Mouse (Mus musculus): ENCODE data around the gene Pde12. TPM values are rescaled to one million over a fixed set of nuclear protein-coding genes. Genes with fewer than 3 reads are reported as not detected.
A peak's percentile ranks its signal among the peaks of the same experiment; 100 is the strongest.

The Pde12 gene
- polyA plus RNA-seq, 1 experiment from 2014 or later: 10.5 TPM

DNA sequence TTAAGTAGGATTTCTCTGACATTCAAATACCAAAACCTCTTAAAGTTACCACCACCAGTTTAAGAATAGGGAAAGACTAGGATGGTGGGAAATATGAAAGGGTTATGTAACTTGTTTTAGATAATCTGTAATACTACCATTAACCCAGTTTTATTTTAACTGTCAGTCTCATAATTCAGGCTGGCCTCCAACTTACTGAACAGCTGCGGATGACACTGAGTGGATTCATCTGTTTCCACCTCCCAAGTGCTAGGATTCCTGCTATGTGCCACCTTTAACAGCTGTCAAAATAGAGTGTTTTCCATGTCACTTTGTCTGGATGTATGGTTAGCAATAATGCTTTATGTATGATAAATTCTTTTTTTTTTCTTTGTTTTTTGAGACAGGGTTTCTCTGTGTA, 9.4 kb downstream of the Pde12 start:
- Histone ChIP-seq H3K27ac (ENCODE audit: low read length) (no peak overlapping the region), H3K9me3 (ENCODE audit: control insufficient read depth, low read depth, low read length) (no peaks in the 10 kb centered on the region), H3K4me2 (replicated peaks; ENCODE audit: low read depth, low read length) (no peak overlapping the region), H3K4me3 (ENCODE audit: low read depth, low read length) (no peak overlapping the region), H3K27me3 (ENCODE audit: control insufficient read depth, insufficient read depth, low read length) (no peaks in the 10 kb centered on the region), H3K36me3 (ENCODE audit: control insufficient read depth, insufficient read depth, low read length) (peaks cover 32% of the 10 kb centered on the region), H3K4me1 (ENCODE audit: control insufficient read depth, insufficient read depth, low read length) (no peaks in the 10 kb centered on the region), H3K9ac (replicated peaks; ENCODE audit: low read depth, low read length) (no peak overlapping the region)
- no peak for ATAC-seq (ENCODE audit: insufficient number of reproducible peaks, insufficient read depth, low FRiP score, low read depth)
- 94% methylated on average over 1 of the region's 1 CpGs for WGBS

DNA sequence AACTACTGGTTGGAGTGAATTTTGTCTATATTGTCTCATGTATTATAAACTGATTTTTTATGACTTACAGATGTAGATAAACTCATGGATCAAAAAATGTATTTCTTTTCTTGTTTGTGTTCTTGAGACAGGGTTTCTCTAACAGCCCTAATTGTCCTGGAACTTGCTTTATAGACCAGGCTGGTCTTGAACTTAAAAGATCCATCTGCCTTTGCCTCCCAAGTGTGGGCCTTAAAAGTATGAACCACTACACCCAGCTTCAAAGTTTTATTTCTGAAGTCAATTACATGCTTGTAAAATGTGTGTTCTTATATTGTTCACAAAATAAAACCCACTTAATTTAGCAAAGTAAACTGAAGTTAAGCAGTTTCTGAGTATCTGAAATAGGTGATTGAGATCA, 11.5 kb downstream of the Pde12 start:
- Histone ChIP-seq H3K4me3 (ENCODE audit: low read depth, low read length) (no peak overlapping the region), H3K4me2 (replicated peaks; ENCODE audit: low read depth, low read length) (no peak overlapping the region), H3K36me3 (ENCODE audit: control insufficient read depth, insufficient read depth, low read length) (peaks cover 44% of the 10 kb centered on the region; the same call in 1 of the 2 replicates), H3K9ac (replicated peaks; ENCODE audit: low read depth, low read length) (no peak overlapping the region), H3K27me3 (ENCODE audit: control insufficient read depth, insufficient read depth, low read length) (no peaks in the 10 kb centered on the region), H3K27ac (ENCODE audit: low read length) (no peak overlapping the region), H3K9me3 (ENCODE audit: control insufficient read depth, low read depth, low read length) (no peaks in the 10 kb centered on the region), H3K4me1 (ENCODE audit: control insufficient read depth, insufficient read depth, low read length) (no peaks in the 10 kb centered on the region)
- ATAC-seq (ENCODE audit: insufficient number of reproducible peaks, insufficient read depth, low FRiP score, low read depth): no peak

GRCm38 (mm10) chr14:26651901-26652300, 17.8 kb downstream of the Pde12 start:
- Histone ChIP-seq H3K27me3 (ENCODE audit: control insufficient read depth, insufficient read depth, low read length) (no peaks in the 10 kb centered on the region), H3K4me3 (ENCODE audit: low read depth, low read length) (no peak overlapping the region), H3K4me2 (replicated peaks; ENCODE audit: low read depth, low read length) (no peak overlapping the region), H3K27ac (ENCODE audit: low read length) (no peak overlapping the region), H3K36me3 (ENCODE audit: control insufficient read depth, insufficient read depth, low read length) (peaks cover 47% of the 10 kb centered on the region; the same call in 1 of the 2 replicates), H3K9ac (replicated peaks; ENCODE audit: low read depth, low read length) (no peak overlapping the region), H3K4me1 (ENCODE audit: control insufficient read depth, insufficient read depth, low read length) (no peaks in the 10 kb centered on the region), H3K9me3 (ENCODE audit: control insufficient read depth, low read depth, low read length) (no peaks in the 10 kb centered on the region)
- no peak for ATAC-seq (ENCODE audit: insufficient number of reproducible peaks, insufficient read depth, low FRiP score, low read depth)

- Histone ChIP-seq H3K4me2 (replicated peaks; ENCODE audit: low read depth, low read length) (no peak overlapping the region), H3K27ac (ENCODE audit: low read length) (no peak overlapping the region), H3K36me3 (ENCODE audit: control insufficient read depth, insufficient read depth, low read length) (peaks cover 22% of the 10 kb centered on the region; the same call in 1 of the 2 replicates), H3K27me3 (ENCODE audit: control insufficient read depth, insufficient read depth, low read length) (no peaks in the 10 kb centered on the region), H3K4me1 (ENCODE audit: control insufficient read depth, insufficient read depth, low read length) (peaks cover 6% of the 10 kb centered on the region; the same call in 1 of the 2 replicates), H3K9ac (replicated peaks; ENCODE audit: low read depth, low read length) (no peak overlapping the region), H3K9me3 (ENCODE audit: control insufficient read depth, low read depth, low read length) (no peaks in the 10 kb centered on the region), H3K4me3 (ENCODE audit: low read depth, low read length) (no peak overlapping the region)
- WGBS: 88% methylated on average over 2 of the region's 2 CpGs
- ATAC-seq (ENCODE audit: insufficient number of reproducible peaks, insufficient read depth, low FRiP score, low read depth): no peak
Measured at GRCm38 (mm10) chr14:26647811-26648210, 21.9 kb downstream of the Pde12 start.

GRCm38 (mm10) chr14:26645989-26646650, 23.6 kb downstream of the Pde12 start:
- ATAC-seq (ENCODE audit: insufficient number of reproducible peaks, insufficient read depth, low FRiP score, low read depth): no peak
- Histone ChIP-seq H3K4me3 (ENCODE audit: low read depth, low read length) (no peak overlapping the region), H3K27me3 (ENCODE audit: control insufficient read depth, insufficient read depth, low read length) (no peaks in the 10 kb centered on the region), H3K27ac (ENCODE audit: low read length) (no peak overlapping the region), H3K4me1 (ENCODE audit: control insufficient read depth, insufficient read depth, low read length) (peaks cover 6% of the 10 kb centered on the region; the same call in 1 of the 2 replicates), H3K36me3 (ENCODE audit: control insufficient read depth, insufficient read depth, low read length) (peaks cover 10% of the 10 kb centered on the region; the same call in 1 of the 2 replicates), H3K4me2 (replicated peaks; ENCODE audit: low read depth, low read length) (no peak overlapping the region), H3K9me3 (ENCODE audit: control insufficient read depth, low read depth, low read length) (no peaks in the 10 kb centered on the region), H3K9ac (replicated peaks; ENCODE audit: low read depth, low read length) (no peak overlapping the region)
- 61% methylated on average over 5 of the region's 5 CpGs for whole genome bisulfite sequencing

DNA sequence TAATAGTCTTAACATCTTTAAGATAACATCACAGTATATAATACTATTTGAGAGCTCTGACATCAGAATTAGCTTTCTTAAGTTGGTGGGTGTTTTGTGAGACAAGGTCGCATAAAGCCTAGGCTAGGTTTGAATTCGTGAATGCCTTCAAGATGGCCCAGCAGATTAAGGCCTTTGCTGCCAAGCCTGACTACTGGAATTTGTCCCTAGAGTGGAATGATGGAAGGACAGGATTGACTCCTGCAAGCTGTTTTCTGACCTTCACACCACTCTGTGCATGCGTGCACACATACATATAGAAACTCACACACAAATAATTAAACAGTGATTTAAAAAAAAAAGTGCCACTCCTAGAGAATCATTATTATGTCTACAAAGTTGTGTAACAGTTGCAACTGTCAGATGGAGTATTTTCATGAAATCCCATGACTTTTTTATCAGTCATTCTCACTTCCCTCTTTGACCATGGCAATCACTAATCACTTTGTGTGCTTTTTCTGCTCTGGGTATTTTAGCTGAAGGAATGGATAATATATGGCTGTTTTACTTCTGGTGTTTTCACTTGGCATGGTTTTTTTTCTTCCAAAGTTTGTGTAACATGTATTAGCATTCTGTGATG, 26.6 kb downstream of the Pde12 start:
- Histone ChIP-seq H3K9ac (replicated peaks; ENCODE audit: low read depth, low read length) (no peak overlapping the region), H3K27me3 (ENCODE audit: control insufficient read depth, insufficient read depth, low read length) (no peaks in the 10 kb centered on the region), H3K27ac (ENCODE audit: low read length) (no peak overlapping the region), H3K4me3 (ENCODE audit: low read depth, low read length) (no peak overlapping the region), H3K9me3 (ENCODE audit: control insufficient read depth, low read depth, low read length) (no peaks in the 10 kb centered on the region), H3K36me3 (ENCODE audit: control insufficient read depth, insufficient read depth, low read length) (peaks cover 5% of the 10 kb centered on the region; the same call in 1 of the 2 replicates), H3K4me2 (replicated peaks; ENCODE audit: low read depth, low read length) (no peak overlapping the region), H3K4me1 (ENCODE audit: control insufficient read depth, insufficient read depth, low read length) (peaks cover 8% of the 10 kb centered on the region; the same call in 1 of the 2 replicates)
- no peak for ATAC-seq (ENCODE audit: insufficient number of reproducible peaks, insufficient read depth, low FRiP score, low read depth)
- 70% methylated on average over 3 of the region's 3 CpGs for WGBS

GRCm38 (mm10) chr14:26639961-26640360, 29.7 kb downstream of the Pde12 start:
- H3K4me2 ChIP-seq (replicated peaks; ENCODE audit: low read depth, low read length): peak overlapping the region; percentile 63

DNA sequence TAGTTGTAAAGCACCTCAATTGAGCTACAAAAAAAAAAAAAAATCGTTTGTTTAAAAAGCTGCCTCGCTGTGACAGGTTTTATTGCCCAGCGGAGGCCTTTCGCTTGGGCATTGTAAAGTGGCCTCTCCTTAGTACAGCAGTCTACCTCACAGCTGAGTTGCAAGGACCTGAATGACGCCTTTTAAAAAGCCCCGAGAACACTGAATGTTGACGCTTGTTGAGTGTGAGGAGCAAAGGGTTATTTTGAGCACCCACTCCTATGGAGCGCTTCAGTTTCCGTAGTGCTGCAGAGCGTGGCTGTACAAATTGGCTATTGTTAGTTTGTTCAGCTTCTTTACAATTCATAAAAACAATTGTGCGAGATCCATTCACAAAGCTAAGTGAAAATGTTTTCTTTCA, 30.4 kb downstream of the Pde12 start:
- Histone ChIP-seq H3K27me3 (ENCODE audit: control insufficient read depth, insufficient read depth, low read length) (no peaks in the 10 kb centered on the region), H3K4me2 (replicated peaks; ENCODE audit: low read depth, low read length) (peak overlapping the region; percentile 63), H3K9me3 (ENCODE audit: control insufficient read depth, low read depth, low read length) (no peaks in the 10 kb centered on the region), H3K4me3 (ENCODE audit: low read depth, low read length) (peak overlapping the region; percentile 97), H3K36me3 (ENCODE audit: control insufficient read depth, insufficient read depth, low read length) (no peaks in the 10 kb centered on the region), H3K9ac (replicated peaks; ENCODE audit: low read depth, low read length) (peak overlapping the region; percentile 91), H3K4me1 (ENCODE audit: control insufficient read depth, insufficient read depth, low read length) (peaks cover 6% of the 10 kb centered on the region; the same call in 1 of the 2 replicates), H3K27ac (ENCODE audit: low read length) (no peak overlapping the region; the same call in 1 of the 2 replicates)
- ATAC-seq (ENCODE audit: insufficient number of reproducible peaks, insufficient read depth, low FRiP score, low read depth): no peak
- 4% methylated on average over 11 of the region's 11 CpGs for WGBS

More at GRCm38 (mm10) chr14:26639961-26640360, 29.7 kb downstream of the Pde12 start:
- Histone ChIP-seq H3K27me3 (ENCODE audit: control insufficient read depth, insufficient read depth, low read length) (no peaks in the 10 kb centered on the region), H3K9ac (replicated peaks; ENCODE audit: low read depth, low read length) (peak overlapping the region; percentile 91; the same call in 1 of the 2 replicates), H3K4me3 (ENCODE audit: low read depth, low read length) (peak overlapping the region; percentile 97), H3K4me1 (ENCODE audit: control insufficient read depth, insufficient read depth, low read length) (peaks cover 6% of the 10 kb centered on the region; the same call in 1 of the 2 replicates), H3K27ac (ENCODE audit: low read length) (no peak overlapping the region), H3K36me3 (ENCODE audit: control insufficient read depth, insufficient read depth, low read length) (no peaks in the 10 kb centered on the region), H3K9me3 (ENCODE audit: control insufficient read depth, low read depth, low read length) (no peaks in the 10 kb centered on the region)
- 42% methylated on average over 2 of the region's 2 CpGs for WGBS
- no peak for ATAC-seq (ENCODE audit: insufficient number of reproducible peaks, insufficient read depth, low FRiP score, low read depth)

Data from stomach, embryonic 14.5 days (tissue).